Mouse (Mus musculus) T-cell, adult 2 months (primary cell): ENCODE data around the gene Cldn5.

Experiments used
- DNase-seq: peaks from one replicate; pipeline ENCODE4 v3.0.0; 2022; ENCODE audit warnings: low spot score

The Cldn5 gene

GRCm38 (mm10) chr16:18776556-18777100, at the start of gene Cldn5:
TSS of gene Cldn5 (plus strand) at chr16:18776847.
- DNase-seq, result no peak

GRCm38 (mm10) chr16:18727536-18728499, 48.8 kb upstream of the Cldn5 start:
- DNase-seq, result no peak

GRCm38 (mm10) chr16:18729185-18729584, 47.5 kb upstream of the Cldn5 start:
- DNase-seq, result no peak

- no peak for DNase-seq
Observed at GRCm38 (mm10) chr16:18730640-18731039, 46.0 kb upstream of the Cldn5 start.

- peak; percentile 53 for DNase-seq
Observed at GRCm38 (mm10) chr16:18733100-18733956, 43.3 kb upstream of the Cldn5 start.

GRCm38 (mm10) chr16:18738303-18738702, 38.3 kb upstream of the Cldn5 start:
- DNase-seq, result no peak

- DNase-seq, result no peak
Observed at GRCm38 (mm10) chr16:18746268-18747122, 30.2 kb upstream of the Cldn5 start.

- DNase-seq, result no peak
Observed at GRCm38 (mm10) chr16:18751101-18751500, 25.5 kb upstream of the Cldn5 start.

GRCm38 (mm10) chr16:18751885-18752499, 24.7 kb upstream of the Cldn5 start:
- DNase-seq, result no peak

GRCm38 (mm10) chr16:18761734-18762133, 14.9 kb upstream of the Cldn5 start:
- no peak for DNase-seq

- no peak for DNase-seq
Observed at GRCm38 (mm10) chr16:18762960-18763359, 13.7 kb upstream of the Cldn5 start.

GRCm38 (mm10) chr16:18766390-18766789, 10.3 kb upstream of the Cldn5 start:
- no peak for DNase-seq

GRCm38 (mm10) chr16:18769501-18769900, 7.1 kb upstream of the Cldn5 start:
- DNase-seq, result no peak

GRCm38 (mm10) chr16:18773936-18774335, 2.7 kb upstream of the Cldn5 start:
- no peak for DNase-seq

GRCm38 (mm10) chr16:18775621-18776555, 759 bp upstream of the Cldn5 start:
- DNase-seq, result no peak

- DNase-seq, result no peak
Observed at GRCm38 (mm10) chr16:18777101-18778080, 744 bp downstream of the Cldn5 start.

- DNase-seq, result no peak
Observed at GRCm38 (mm10) chr16:18778461-18778860, 1.8 kb downstream of the Cldn5 start.

GRCm38 (mm10) chr16:18781810-18782209, 5.2 kb downstream of the Cldn5 start:
- DNase-seq, result no peak

GRCm38 (mm10) chr16:18785025-18785424, 8.4 kb downstream of the Cldn5 start:
- DNase-seq, result no peak
